Mouse (Mus musculus) kidney, postnatal 25 days (tissue): Measurements from ENCODE around the gene Olfr294.

Source experiments
- DNase-seq, 2 experiments: peaks; one replicate each; pipeline ENCODE4 v3.0.0; 2021; ENCODE audit warnings: mixed read lengths in 2 of 2

The Olfr294 gene

GRCm38 (mm10) chr7:86616543-86616942 is at the start of gene Olfr294:
Gene Olfr294 (minus strand): TSS chr7:86616643.
- no peak for DNase-seq

DNA sequence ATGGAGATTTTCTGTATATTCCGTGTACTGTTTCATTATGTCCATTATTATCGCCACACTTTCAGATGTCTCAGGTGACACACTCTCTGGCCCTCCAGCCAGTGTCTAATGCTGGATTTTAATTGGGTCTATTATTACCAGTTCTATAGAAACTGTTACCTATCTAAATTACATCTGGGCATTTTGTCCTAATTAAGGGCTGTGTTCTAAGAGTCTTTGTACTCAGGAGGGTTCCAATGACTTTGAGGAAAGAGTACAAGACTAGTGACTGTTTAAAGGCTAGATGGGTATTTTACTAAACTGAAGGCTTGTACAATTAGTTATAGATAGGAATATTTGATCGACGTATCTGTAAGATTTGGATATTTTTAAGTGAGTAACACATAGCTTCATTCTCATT is 32.3 kb upstream of the Olfr294 start, which contains the start of gene Olfr293:
Olfr293 (plus strand) TSS at position 301 of the 400 bp plus-strand sequence.
- no peak for DNase-seq

DNA sequence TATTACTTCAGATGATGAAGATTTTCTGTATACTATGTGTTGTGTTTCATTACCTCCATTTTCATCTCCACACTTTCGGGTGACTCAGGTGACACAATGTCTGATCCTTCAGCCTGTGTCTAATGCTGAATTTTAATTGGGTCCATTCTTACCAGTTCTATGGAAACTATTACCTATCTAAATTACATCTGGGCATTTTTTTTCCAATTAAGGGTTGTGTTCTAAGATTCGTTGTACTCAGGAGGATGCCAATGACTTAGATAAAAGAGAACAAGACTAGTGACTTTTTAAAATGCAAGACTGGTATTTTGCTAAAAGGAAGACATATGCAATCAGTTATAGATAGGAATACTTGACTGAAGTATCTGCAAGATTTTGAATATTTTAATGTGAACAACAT is 32.9 kb downstream of the Olfr294 start, which contains the start of gene Olfr295:
Olfr295 (plus strand) TSS at position 301 of the 400 bp plus-strand sequence.
- no peak for DNase-seq
